Mouse (Mus musculus): Measurements from ENCODE around the gene Arhgap17. TPM values are rescaled to one million over a fixed set of nuclear protein-coding genes. Genes with fewer than 3 reads are reported as not detected.

The Arhgap17 gene
- total and polyA plus RNA-seq, 2 experiments from 2014 or later = 5.4 to 8.1 TPM

GRCm38 (mm10) chr7:123354392-123354791 lies 15.3 kb downstream of the Arhgap17 start:
- H3K4me1 ChIP-seq (ENCODE audit: insufficient read depth) = no peaks in the 10 kb centered on the region
- ATAC-seq = no peak
- DNase-seq = no peak
- H3K27ac ChIP-seq (ENCODE audit: low read depth, low read length) = no peak overlapping the region
- WGBS = 91% methylated on average over 5 of the region's 5 CpGs
- no peak for TF ChIP-seq CTCF (IDR thresholded peaks at IDR 0.05; ENCODE audit: low read depth)
- H3K36me3 ChIP-seq (ENCODE audit: insufficient read depth) = no peaks in the 10 kb centered on the region
- H3K4me2 ChIP-seq (ENCODE audit: low read depth) = no peak overlapping the region
- no peaks in the 10 kb centered on the region for H3K9me3 ChIP-seq (ENCODE audit: low read length)
- H3K9ac ChIP-seq = no peak overlapping the region
- H3K27me3 ChIP-seq (ENCODE audit: insufficient read depth, low read length) = no peaks in the 10 kb centered on the region
- H3K4me3 ChIP-seq (ENCODE audit: low read depth, low read length) = no peak overlapping the region

- no peak for ATAC-seq
- no peaks in the 10 kb centered on the region for H3K27me3 ChIP-seq (ENCODE audit: insufficient read depth, low read length)
- 87% methylated on average over 5 of the region's 5 CpGs for WGBS
Observed at GRCm38 (mm10) chr7:123353879-123354278, 15.8 kb downstream of the Arhgap17 start.

GRCm38 (mm10) chr7:123353081-123353480 lies 16.6 kb downstream of the Arhgap17 start:
- Histone ChIP-seq H3K9ac (no peak overlapping the region), H3K27me3 (ENCODE audit: insufficient read depth, low read length) (no peaks in the 10 kb centered on the region), H3K4me2 (ENCODE audit: low read depth) (no peak overlapping the region), H3K9me3 (ENCODE audit: low read length) (no peaks in the 10 kb centered on the region), H3K4me3 (ENCODE audit: low read depth, low read length) (no peak overlapping the region), H3K4me1 (ENCODE audit: insufficient read depth) (no peaks in the 10 kb centered on the region), H3K27ac (ENCODE audit: low read depth, low read length) (no peak overlapping the region), H3K36me3 (ENCODE audit: insufficient read depth) (no peaks in the 10 kb centered on the region)
- TF ChIP-seq CTCF (IDR thresholded peaks at IDR 0.05; ENCODE audit: low read depth) = no peak
- DNase-seq = no peak
- 96% methylated on average over 4 of the region's 4 CpGs for WGBS
- ATAC-seq = no peak

More at GRCm38 (mm10) chr7:123353879-123354278, 15.8 kb downstream of the Arhgap17 start:
- Histone ChIP-seq H3K9ac (no peak overlapping the region), H3K4me2 (ENCODE audit: low read depth) (no peak overlapping the region), H3K4me3 (ENCODE audit: low read depth, low read length) (no peak overlapping the region), H3K36me3 (ENCODE audit: insufficient read depth) (no peaks in the 10 kb centered on the region), H3K9me3 (ENCODE audit: low read length) (no peaks in the 10 kb centered on the region), H3K27ac (ENCODE audit: low read depth, low read length) (no peak overlapping the region), H3K4me1 (ENCODE audit: insufficient read depth) (no peaks in the 10 kb centered on the region)
- no peak for TF ChIP-seq CTCF (IDR thresholded peaks at IDR 0.05; ENCODE audit: low read depth)
- DNase-seq = no peak

- ATAC-seq = no peak
- Histone ChIP-seq H3K4me3 (ENCODE audit: low read depth, low read length) (no peak overlapping the region), H3K9me3 (ENCODE audit: low read length) (no peaks in the 10 kb centered on the region), H3K27ac (ENCODE audit: low read depth, low read length) (no peak overlapping the region), H3K36me3 (ENCODE audit: insufficient read depth) (no peaks in the 10 kb centered on the region), H3K9ac (no peak overlapping the region), H3K4me2 (ENCODE audit: low read depth) (no peak overlapping the region), H3K27me3 (ENCODE audit: insufficient read depth, low read length) (no peaks in the 10 kb centered on the region), H3K4me1 (ENCODE audit: insufficient read depth) (no peaks in the 10 kb centered on the region)
- 77% methylated on average over 2 of the region's 2 CpGs for WGBS
- DNase-seq = no peak
- no peak for TF ChIP-seq CTCF (IDR thresholded peaks at IDR 0.05; ENCODE audit: low read depth)
Observed at GRCm38 (mm10) chr7:123350243-123350642, 19.5 kb downstream of the Arhgap17 start.

GRCm38 (mm10) chr7:123349813-123350212 lies 19.9 kb downstream of the Arhgap17 start:
- no peak overlapping the region for H3K4me2 ChIP-seq (ENCODE audit: low read depth)
- H3K9ac ChIP-seq = no peak overlapping the region
- DNase-seq = no peak
- H3K9me3 ChIP-seq (ENCODE audit: low read length) = no peaks in the 10 kb centered on the region
- H3K4me1 ChIP-seq (ENCODE audit: insufficient read depth) = no peaks in the 10 kb centered on the region
- TF ChIP-seq CTCF (IDR thresholded peaks at IDR 0.05; ENCODE audit: low read depth) = no peak
- H3K4me3 ChIP-seq (ENCODE audit: low read depth, low read length) = no peak overlapping the region
- no peak for ATAC-seq
- no peak overlapping the region for H3K27ac ChIP-seq (ENCODE audit: low read depth, low read length)
- H3K27me3 ChIP-seq (ENCODE audit: insufficient read depth, low read length) = no peaks in the 10 kb centered on the region
- H3K36me3 ChIP-seq (ENCODE audit: insufficient read depth) = no peaks in the 10 kb centered on the region
- 74% methylated on average over 11 of the region's 11 CpGs for WGBS

GRCm38 (mm10) chr7:123346631-123347290 lies 23.0 kb downstream of the Arhgap17 start:
- WGBS = 85% methylated on average over 7 of the region's 7 CpGs
- TF ChIP-seq CTCF (IDR thresholded peaks at IDR 0.05; ENCODE audit: low read depth) = no peak
- no peaks in the 10 kb centered on the region for H3K9me3 ChIP-seq (ENCODE audit: low read length)

GRCm38 (mm10) chr7:123345041-123345544 lies 24.6 kb downstream of the Arhgap17 start:
- no peaks in the 10 kb centered on the region for H3K27me3 ChIP-seq (ENCODE audit: insufficient read depth, low read length)
- WGBS = 82% methylated on average over 3 of the region's 3 CpGs
- no peaks in the 10 kb centered on the region for H3K36me3 ChIP-seq (ENCODE audit: insufficient read depth)
- H3K4me3 ChIP-seq (ENCODE audit: low read depth, low read length) = no peak overlapping the region
- no peaks in the 10 kb centered on the region for H3K9me3 ChIP-seq (ENCODE audit: low read length)
- peaks cover 6% of the 10 kb centered on the region; the same call in 1 of the 2 replicates for H3K4me1 ChIP-seq (ENCODE audit: insufficient read depth)
- no peak for ATAC-seq
- H3K4me2 ChIP-seq (ENCODE audit: low read depth) = no peak overlapping the region
- DNase-seq = no peak
- H3K9ac ChIP-seq = no peak overlapping the region
- no peak for TF ChIP-seq CTCF (IDR thresholded peaks at IDR 0.05; ENCODE audit: low read depth)
- no peak overlapping the region for H3K27ac ChIP-seq (ENCODE audit: low read depth, low read length)

More at GRCm38 (mm10) chr7:123346631-123347290, 23.0 kb downstream of the Arhgap17 start:
- Histone ChIP-seq H3K4me3 (ENCODE audit: low read depth, low read length) (no peak overlapping the region), H3K27me3 (ENCODE audit: insufficient read depth, low read length) (no peaks in the 10 kb centered on the region), H3K9ac (no peak overlapping the region), H3K27ac (ENCODE audit: low read depth, low read length) (no peak overlapping the region), H3K4me2 (ENCODE audit: low read depth) (no peak overlapping the region), H3K36me3 (ENCODE audit: insufficient read depth) (no peaks in the 10 kb centered on the region), H3K4me1 (ENCODE audit: insufficient read depth) (no peaks in the 10 kb centered on the region)
- DNase-seq (no peak), ATAC-seq (no peak)

All from forebrain, postnatal 0 days (tissue).